Mouse (Mus musculus) heart, embryonic 16.5 days (tissue): ENCODE measurements around the gene Cdh4. TPM values are rescaled to one million over a fixed set of nuclear protein-coding genes. Genes with fewer than 3 reads are reported as not detected.
A peak's percentile ranks its signal among the peaks of the same experiment; 100 is the strongest.

ENCODE experiments used
- ATAC-seq: fragments of 200-750 bp; cut with Nextera tagmentation; replicated peaks from 2 replicates; pipeline ENCODE4 v1.8.0; 2017; ENCODE audit warnings: moderate number of reproducible peaks; ENCODE audit not compliant: insufficient read depth, low FRiP score; ENCODE audit errors: extremely low read depth
- H3K27ac ChIP-seq: fragments of 300-500 bp; sonication (generic); 2 replicates; pipeline ENCODE4 v1.5.1; 2014; ENCODE audit warnings: mild to moderate bottlenecking, low read length, control low read depth, moderate library complexity
- H3K27me3 ChIP-seq: fragments of 300-500 bp; sonication (generic); 2 replicates; pipeline ENCODE4 v1.6.1; 2014; ENCODE audit warnings: low read length, mixed read lengths; ENCODE audit not compliant: control insufficient read depth, insufficient read depth
- H3K36me3 ChIP-seq: fragments of 300-500 bp; sonication (generic); 2 replicates; pipeline ENCODE4 v1.6.1; 2014; ENCODE audit not compliant: control insufficient read depth, insufficient read depth
- H3K4me1 ChIP-seq: fragments of 300-500 bp; sonication (generic); 2 replicates; pipeline ENCODE4 v1.6.1; 2014; ENCODE audit warnings: low read length, mixed read lengths; ENCODE audit not compliant: control insufficient read depth, insufficient read depth
- H3K4me2 ChIP-seq: fragments of 300-500 bp; sonication (generic); 2 replicates; pipeline ENCODE4 v1.6.1; 2014; ENCODE audit warnings: low read depth, mild to moderate bottlenecking, control low read depth, low read length
- H3K4me3 ChIP-seq: fragments of 300-500 bp; sonication (generic); 2 replicates; pipeline ENCODE4 v1.5.1; 2014; ENCODE audit warnings: mild to moderate bottlenecking, control low read depth, low read length
- H3K9ac ChIP-seq: fragments of 300-500 bp; sonication (generic); 2 replicates; pipeline ENCODE4 v1.6.1; 2014; ENCODE audit warnings: low read length, control low read depth
- H3K9me3 ChIP-seq: fragments of 300-500 bp; sonication (generic); replicated peaks from 2 replicates; pipeline ENCODE4 v1.6.1; 2016; ENCODE audit warnings: low read length; ENCODE audit not compliant: control insufficient read depth
- WGBS: fragments of 180-500 bp; shearing (Covaris S2); extraction: QIAGEN DNeasy Blood & Tissue Kit; methylation state at CpG from one replicate; pipeline ENCODE4 v1.1.7; 2014; 5-methylcytosine and 5-hydroxymethylcytosine counted together
- polyA plus RNA-seq: library from polyadenylated mRNA; unstranded; fragments of >200 nt; fragmentation: Nextera tagmentation; extraction: Ambion mirVana; gene quantifications from 2 replicates; pipeline ENCODE4 v1.2.1, GENCODE M21; 2015

The Cdh4 gene
- polyA plus RNA-seq, 1 experiment from 2014 or later: 6.5 TPM

GRCm38 (mm10) chr2:179914246-179914645 lies 472.0 kb downstream of the Cdh4 start:
- Histone ChIP-seq H3K36me3 (peaks cover 29% of the 10 kb centered on the region), H3K27ac (no peak overlapping the region), H3K9me3 (no peaks in the 10 kb centered on the region), H3K4me2 (no peak overlapping the region), H3K9ac (no peak overlapping the region), H3K4me3 (no peak overlapping the region), H3K27me3 (no peaks in the 10 kb centered on the region), H3K4me1 (no peaks in the 10 kb centered on the region)
- ATAC-seq: no peak
- WGBS: 63% methylated on average over 2 of the region's 2 CpGs

GRCm38 (mm10) chr2:179916877-179917673 lies 474.8 kb downstream of the Cdh4 start:
- Histone ChIP-seq H3K36me3 (peaks cover 43% of the 10 kb centered on the region), H3K27ac (no peak overlapping the region), H3K9me3 (no peaks in the 10 kb centered on the region), H3K4me2 (no peak overlapping the region), H3K4me3 (no peak overlapping the region), H3K27me3 (no peaks in the 10 kb centered on the region), H3K4me1 (no peaks in the 10 kb centered on the region), H3K9ac (no peak overlapping the region)
- WGBS: 31% methylated on average over 5 of the region's 5 CpGs
- ATAC-seq: peak; percentile 57

GRCm38 (mm10) chr2:179920042-179920441 lies 477.8 kb downstream of the Cdh4 start:
- Histone ChIP-seq H3K27ac (no peak overlapping the region), H3K27me3 (no peaks in the 10 kb centered on the region), H3K4me2 (no peak overlapping the region), H3K4me3 (no peak overlapping the region), H3K36me3 (peaks cover 44% of the 10 kb centered on the region), H3K4me1 (no peaks in the 10 kb centered on the region), H3K9ac (no peak overlapping the region), H3K9me3 (no peaks in the 10 kb centered on the region)
- ATAC-seq: no peak
- 66% methylated on average over 4 of the region's 4 CpGs for WGBS

GRCm38 (mm10) chr2:179921021-179921653 lies 478.9 kb downstream of the Cdh4 start:
- H3K36me3 ChIP-seq: peaks cover 46% of the 10 kb centered on the region
- H3K27ac ChIP-seq: no peak overlapping the region
- 95% methylated on average over 8 of the region's 8 CpGs for WGBS
- no peak overlapping the region for H3K4me3 ChIP-seq
- no peak overlapping the region for H3K9ac ChIP-seq
- no peak for ATAC-seq
- no peaks in the 10 kb centered on the region for H3K27me3 ChIP-seq
- no peak overlapping the region for H3K4me2 ChIP-seq
- no peaks in the 10 kb centered on the region for H3K4me1 ChIP-seq
- H3K9me3 ChIP-seq: no peaks in the 10 kb centered on the region

- no peak overlapping the region for H3K9ac ChIP-seq
- H3K4me3 ChIP-seq: no peak overlapping the region
- H3K36me3 ChIP-seq: peaks cover 48% of the 10 kb centered on the region
- H3K27me3 ChIP-seq: no peaks in the 10 kb centered on the region
- no peaks in the 10 kb centered on the region for H3K9me3 ChIP-seq
- no peak overlapping the region for H3K4me2 ChIP-seq
- 89% methylated on average over 6 of the region's 6 CpGs for WGBS
- no peaks in the 10 kb centered on the region for H3K4me1 ChIP-seq
- H3K27ac ChIP-seq: no peak overlapping the region
- ATAC-seq: no peak
Measured at GRCm38 (mm10) chr2:179924038-179924437, 481.8 kb downstream of the Cdh4 start.

- H3K9ac ChIP-seq: no peak overlapping the region
- no peaks in the 10 kb centered on the region for H3K9me3 ChIP-seq
- no peak for ATAC-seq
- H3K27ac ChIP-seq: no peak overlapping the region
- no peak overlapping the region for H3K4me2 ChIP-seq
- no peaks in the 10 kb centered on the region for H3K4me1 ChIP-seq
- H3K36me3 ChIP-seq: peaks cover 24% of the 10 kb centered on the region
- no peaks in the 10 kb centered on the region for H3K27me3 ChIP-seq
- no peak overlapping the region for H3K4me3 ChIP-seq
- 94% methylated on average over 13 of the region's 13 CpGs for WGBS
Measured at GRCm38 (mm10) chr2:179929166-179929565, 486.9 kb downstream of the Cdh4 start.

- 90% methylated on average over 16 of the region's 16 CpGs for WGBS
- Histone ChIP-seq H3K36me3 (peaks cover 16% of the 10 kb centered on the region), H3K27ac (no peak overlapping the region), H3K4me3 (no peak overlapping the region), H3K9me3 (no peaks in the 10 kb centered on the region), H3K27me3 (no peaks in the 10 kb centered on the region), H3K4me2 (no peak overlapping the region), H3K9ac (no peak overlapping the region), H3K4me1 (no peaks in the 10 kb centered on the region)
- ATAC-seq: no peak
Measured at GRCm38 (mm10) chr2:179931741-179932140, 489.5 kb downstream of the Cdh4 start.

- H3K27me3 ChIP-seq: no peaks in the 10 kb centered on the region
- WGBS: 62% methylated on average over 3 of the region's 3 CpGs
- H3K4me1 ChIP-seq: peaks cover 2% of the 10 kb centered on the region; the same call in 1 of the 2 replicates
- H3K4me3 ChIP-seq: no peak overlapping the region
- H3K9ac ChIP-seq: no peak overlapping the region
- H3K4me2 ChIP-seq: no peak overlapping the region
- H3K27ac ChIP-seq: no peak overlapping the region
- no peak for ATAC-seq
- peaks cover 14% of the 10 kb centered on the region for H3K36me3 ChIP-seq
- no peaks in the 10 kb centered on the region for H3K9me3 ChIP-seq
Measured at GRCm38 (mm10) chr2:179934165-179934564, 491.9 kb downstream of the Cdh4 start.

GRCm38 (mm10) chr2:179937091-179937490 lies 494.9 kb downstream of the Cdh4 start:
- H3K36me3 ChIP-seq: peaks cover 3% of the 10 kb centered on the region; the same call in 1 of the 2 replicates
- no peaks in the 10 kb centered on the region for H3K27me3 ChIP-seq
- H3K4me3 ChIP-seq: no peak overlapping the region
- H3K27ac ChIP-seq: no peak overlapping the region
- no peaks in the 10 kb centered on the region for H3K9me3 ChIP-seq
- H3K4me1 ChIP-seq: peaks cover 2% of the 10 kb centered on the region; the same call in 1 of the 2 replicates
- no peak for ATAC-seq
- no peak overlapping the region for H3K9ac ChIP-seq
- no peak overlapping the region for H3K4me2 ChIP-seq
- WGBS: 50% methylated on average over 4 of the region's 4 CpGs
